Mouse (Mus musculus) G1E (cell line): ENCODE data around the gene Srsf3.

Source experiments
- CTCF ChIP-seq: IDR thresholded peaks from 2 replicates; pipeline ENCODE4 v1.5.1; 2012; ENCODE audit warnings: low read depth, low read length, inconsistent platforms, mixed read lengths
- GATA1 ChIP-seq: IDR thresholded peaks from 2 replicates; pipeline ENCODE4 v1.6.1; 2012; ENCODE audit warnings: borderline replicate concordance, low read length, inconsistent platforms, mixed read lengths
- GATA2 ChIP-seq: IDR thresholded peaks from 2 replicates; pipeline ENCODE4 v1.6.1; 2012; ENCODE audit warnings: low read depth, low read length, inconsistent platforms, borderline replicate concordance
- POLR2AphosphoS5 ChIP-seq: IDR thresholded peaks from 2 replicates; pipeline ENCODE4 v1.6.1; 2012; ENCODE audit warnings: low read depth, low read length, inconsistent platforms; ENCODE audit not compliant: insufficient replicate concordance
- TAL1 ChIP-seq: conservative IDR thresholded peaks from 2 replicates; pipeline ENCODE4 v1.6.1; 2012; ENCODE audit warnings: low read depth, low read length, inconsistent platforms, mixed read lengths

DNA sequence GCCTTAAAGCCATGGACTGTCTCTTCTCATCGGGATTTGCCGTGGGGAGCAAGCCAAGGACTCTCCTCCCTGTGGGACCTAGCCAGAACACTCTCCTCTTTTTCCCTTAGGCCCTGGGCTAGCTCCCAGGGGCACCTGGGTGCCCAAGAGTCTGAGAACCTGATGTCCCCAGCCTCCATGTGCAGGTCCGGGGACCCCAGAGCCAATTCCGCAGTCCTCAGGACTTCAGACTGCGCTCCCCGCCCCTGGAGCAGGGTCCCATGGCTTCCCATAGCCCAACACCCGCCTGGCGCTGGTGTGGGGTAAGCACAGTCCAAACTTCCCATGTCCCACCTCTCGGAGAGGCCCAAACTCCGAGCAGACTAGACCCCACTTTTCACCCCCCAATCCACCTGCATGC lies 52.8 kb downstream of the Srsf3 start:
- no peak for TF ChIP-seq CTCF
- no peak for TF ChIP-seq GATA1
- no peak for TF ChIP-seq GATA2
- no peak for TF ChIP-seq POLR2AphosphoS5
- TF ChIP-seq TAL1: no peak
